Mouse (Mus musculus): ENCODE results near the gene Clstn2. TPM values are rescaled to one million over a fixed set of nuclear protein-coding genes. Genes with fewer than 3 reads are reported as not detected.

Clstn2 gene
- total RNA-seq, 2 experiments from 2014 or later, result not detected

GRCm38 (mm10) chr9:97495056-97495455, 537.9 kb downstream of the Clstn2 start:
- ATAC-seq (replicated peaks; ENCODE audit: poor library complexity, severe bottlenecking), result no peak

- no peak for ATAC-seq (replicated peaks; ENCODE audit: poor library complexity, severe bottlenecking)
Measured at GRCm38 (mm10) chr9:97491626-97492025, 541.4 kb downstream of the Clstn2 start.

- no peak for ATAC-seq (replicated peaks; ENCODE audit: poor library complexity, severe bottlenecking)
Measured at GRCm38 (mm10) chr9:97490591-97491176, 542.3 kb downstream of the Clstn2 start.

GRCm38 (mm10) chr9:97486826-97487225, 546.2 kb downstream of the Clstn2 start:
- ATAC-seq (replicated peaks; ENCODE audit: poor library complexity, severe bottlenecking), result no peak

GRCm38 (mm10) chr9:97481187-97481586, 551.8 kb downstream of the Clstn2 start:
- ATAC-seq (replicated peaks; ENCODE audit: poor library complexity, severe bottlenecking), result no peak

GRCm38 (mm10) chr9:97476961-97477360, 556.0 kb downstream of the Clstn2 start:
- no peak for ATAC-seq (replicated peaks; ENCODE audit: poor library complexity, severe bottlenecking)

DNA sequence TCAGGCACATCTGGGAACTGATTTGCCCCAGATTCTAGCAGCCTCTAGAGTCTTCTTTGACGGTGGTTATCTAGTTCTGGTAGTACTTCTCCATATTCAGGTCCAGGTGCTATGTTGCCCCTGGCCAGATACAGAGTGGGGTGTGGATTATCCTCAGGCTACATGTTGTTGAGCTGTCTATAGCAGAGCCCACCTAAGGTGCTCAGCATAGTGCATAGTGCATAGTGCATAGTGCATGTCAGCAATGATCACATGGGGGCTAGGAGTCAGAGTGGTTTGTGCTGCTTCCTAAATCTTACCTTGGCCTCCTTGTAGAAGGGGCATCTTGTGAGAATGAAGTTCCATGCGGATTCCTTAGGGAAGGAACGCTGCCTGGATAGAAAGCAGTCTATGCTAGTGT, 556.5 kb downstream of the Clstn2 start:
- no peak for ATAC-seq (replicated peaks; ENCODE audit: poor library complexity, severe bottlenecking)

DNA sequence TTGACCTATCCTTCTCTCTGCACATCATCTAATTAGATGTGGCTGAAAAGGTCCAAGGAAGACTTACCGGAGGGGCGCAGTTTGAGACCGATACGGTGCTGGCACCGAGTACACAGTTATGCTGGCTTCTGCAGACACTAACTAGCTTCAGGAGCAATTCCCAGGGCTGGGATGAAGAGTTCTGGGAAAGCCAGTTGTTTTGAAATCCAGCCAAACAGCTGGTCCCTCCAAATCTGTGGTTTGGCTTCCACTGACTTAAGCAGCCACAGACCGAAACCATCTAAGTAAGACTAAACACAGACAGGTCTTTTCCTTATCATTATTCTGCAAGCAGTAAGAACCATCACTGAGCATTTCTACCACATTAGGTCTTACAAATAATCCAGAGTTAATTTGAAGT, 558.1 kb downstream of the Clstn2 start:
- no peak for ATAC-seq (replicated peaks; ENCODE audit: poor library complexity, severe bottlenecking)

DNA sequence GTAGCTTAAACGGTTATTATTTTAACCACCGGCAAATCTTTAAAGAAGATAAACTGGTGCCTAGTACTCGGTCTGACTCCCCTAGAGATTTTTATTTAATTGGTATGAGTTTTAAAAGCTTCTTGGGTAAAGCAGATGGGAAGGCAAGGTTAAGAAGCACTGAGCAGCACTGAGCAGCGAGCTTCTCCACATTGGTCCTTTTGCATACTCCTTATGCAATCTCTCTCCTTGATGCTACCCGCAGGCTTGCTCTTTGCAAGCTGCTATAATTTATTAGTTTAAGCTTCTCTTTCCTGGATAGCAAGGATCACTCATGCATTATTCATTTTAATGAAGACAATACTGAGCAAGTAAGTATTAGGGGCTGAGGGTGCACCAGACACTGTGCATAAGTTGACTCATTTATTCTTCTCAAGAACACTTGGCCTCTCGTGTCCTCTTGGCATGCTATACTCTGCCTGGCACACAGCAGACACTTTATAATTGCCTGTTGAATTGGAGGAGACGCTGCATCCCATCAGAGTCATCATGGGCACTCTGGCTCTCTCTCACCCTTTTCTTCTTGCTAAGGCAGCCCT, 561.9 kb downstream of the Clstn2 start:
- no peak for ATAC-seq (replicated peaks; ENCODE audit: poor library complexity, severe bottlenecking)

GRCm38 (mm10) chr9:97460452-97460851, 572.5 kb downstream of the Clstn2 start:
- ATAC-seq (replicated peaks; ENCODE audit: poor library complexity, severe bottlenecking), result no peak

DNA sequence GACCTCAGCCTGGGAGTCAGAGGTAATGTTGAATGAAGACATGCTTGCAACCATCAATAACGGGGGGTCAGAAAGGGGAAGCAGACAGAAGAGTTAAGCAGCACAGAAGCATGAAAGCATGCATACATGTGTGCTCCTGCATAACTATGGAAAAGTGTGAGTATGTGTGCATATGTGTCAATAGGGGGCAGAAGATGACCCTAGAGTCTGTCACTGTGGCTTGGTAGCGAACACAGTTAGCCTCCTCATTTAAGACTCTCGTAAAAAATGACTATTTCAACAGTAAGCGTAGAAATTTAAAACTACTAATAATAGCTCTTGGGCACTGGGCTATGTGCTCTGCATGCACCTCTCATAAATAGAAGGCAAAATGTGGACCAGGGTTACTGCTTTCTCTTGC, 573.2 kb downstream of the Clstn2 start:
- ATAC-seq (replicated peaks; ENCODE audit: poor library complexity, severe bottlenecking), result no peak

DNA sequence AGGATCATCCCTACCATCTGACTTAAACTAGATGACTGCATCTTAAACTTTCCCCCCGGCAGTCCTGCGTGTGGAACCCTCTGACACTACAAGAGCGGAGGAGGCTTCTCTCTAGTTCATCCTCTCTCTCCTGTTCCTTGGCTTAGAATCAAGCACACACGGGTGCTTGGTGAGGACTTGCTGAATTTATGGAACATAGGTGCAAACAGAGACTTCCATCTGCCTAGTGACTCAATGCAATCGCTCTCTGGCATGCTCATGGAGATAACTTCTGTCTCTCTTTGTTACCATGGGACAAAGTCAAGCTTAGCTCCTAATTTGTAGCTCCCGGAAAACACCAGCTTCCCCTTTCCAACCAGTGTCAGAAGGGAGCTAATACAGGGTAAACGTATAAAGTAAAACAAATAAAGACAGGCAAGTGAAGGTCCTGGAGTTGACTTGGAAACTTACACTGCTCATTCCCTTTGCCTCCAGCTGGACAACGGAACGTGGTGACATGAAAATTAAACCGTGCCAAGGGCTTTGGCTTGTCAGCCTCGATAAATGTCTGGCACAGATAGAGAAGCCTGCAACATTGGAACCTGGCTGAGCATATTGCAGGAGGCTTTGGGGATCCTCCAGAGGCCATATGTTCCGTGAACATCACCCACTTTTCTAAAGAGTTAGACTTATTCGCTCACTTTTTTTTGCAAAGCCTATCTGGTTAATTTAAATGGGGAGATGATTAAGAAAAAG, 583.5 kb downstream of the Clstn2 start:
- no peak for ATAC-seq (replicated peaks; ENCODE audit: poor library complexity, severe bottlenecking)

GRCm38 (mm10) chr9:97439872-97440636, 592.9 kb downstream of the Clstn2 start:
- ATAC-seq (replicated peaks; ENCODE audit: poor library complexity, severe bottlenecking), result no peak

- no peak for ATAC-seq (replicated peaks; ENCODE audit: poor library complexity, severe bottlenecking)
Measured at GRCm38 (mm10) chr9:97434666-97435065, 598.3 kb downstream of the Clstn2 start.

- no peak for ATAC-seq (replicated peaks; ENCODE audit: poor library complexity, severe bottlenecking)
Measured at GRCm38 (mm10) chr9:97429885-97430449, 603.0 kb downstream of the Clstn2 start.

DNA sequence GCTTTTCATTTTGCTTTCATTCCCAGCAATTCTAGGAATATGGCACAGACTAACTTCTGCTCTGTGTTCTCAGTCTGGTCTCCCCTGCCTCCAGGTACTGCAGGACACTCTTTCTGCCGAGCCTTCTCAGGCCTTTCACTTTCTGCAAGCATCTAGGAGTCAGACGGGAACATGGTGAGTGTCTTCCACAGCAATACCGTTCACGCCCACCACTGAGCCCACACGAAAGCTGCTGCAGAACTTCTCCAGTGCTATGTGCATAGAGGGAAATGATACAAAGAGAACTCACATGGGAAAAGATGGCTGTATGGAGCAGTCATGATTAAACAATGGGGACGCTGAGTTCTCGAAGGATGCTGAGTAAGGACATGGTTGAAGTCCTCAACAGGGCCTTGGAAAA, 604.9 kb downstream of the Clstn2 start:
- ATAC-seq (replicated peaks; ENCODE audit: poor library complexity, severe bottlenecking), result no peak

GRCm38 (mm10) chr9:97420896-97421295, 612.1 kb downstream of the Clstn2 start:
- no peak for ATAC-seq (replicated peaks; ENCODE audit: poor library complexity, severe bottlenecking)

GRCm38 (mm10) chr9:97414876-97415668, 617.9 kb downstream of the Clstn2 start:
- ATAC-seq (replicated peaks; ENCODE audit: poor library complexity, severe bottlenecking), result no peak

DNA sequence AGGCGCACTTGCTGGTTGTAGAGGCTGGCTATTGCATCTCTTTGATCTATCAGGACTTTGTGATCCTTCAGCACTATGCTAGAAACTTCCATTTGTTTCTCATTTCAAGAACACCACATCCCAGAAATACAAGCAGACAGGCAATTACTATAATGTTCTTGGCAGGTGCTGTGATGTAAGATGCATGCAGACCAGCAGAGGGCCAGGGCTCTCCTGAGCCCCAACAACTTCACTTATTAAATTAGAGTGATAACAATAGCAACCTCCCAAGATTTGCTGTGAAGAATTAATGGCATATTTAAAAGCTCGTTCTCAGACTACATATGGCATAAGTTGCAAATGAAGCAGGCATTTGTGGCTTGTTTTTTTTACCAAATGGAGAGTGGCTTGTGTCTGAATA, 624.8 kb downstream of the Clstn2 start:
- no peak for ATAC-seq (replicated peaks; ENCODE audit: poor library complexity, severe bottlenecking)
